Mouse (Mus musculus): Measurements from ENCODE around the gene Sspn.

Gene Sspn

DNA sequence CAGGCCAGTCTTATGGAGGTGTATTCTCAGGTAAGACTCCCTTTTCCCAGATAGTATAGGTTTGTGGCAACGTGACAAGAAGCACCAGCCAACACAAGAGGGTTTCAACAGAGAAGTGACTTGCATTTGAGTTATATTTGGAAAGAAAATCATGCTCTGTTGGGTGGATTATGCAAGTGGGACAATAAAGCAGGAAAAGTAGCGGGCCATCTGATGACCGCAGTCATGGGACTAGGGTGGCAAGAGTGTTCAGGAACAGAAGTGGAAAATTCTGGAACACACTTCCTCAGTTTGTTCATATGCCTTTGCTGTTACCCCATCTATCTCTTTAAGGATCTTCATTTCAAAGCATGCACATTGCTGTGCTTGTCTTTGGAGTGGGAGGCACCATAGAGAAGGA, 82.9 kb downstream of the Sspn start:
- DNase-seq (ENCODE audit: low read depth, low spot score), result no peak

Data from R1 (cell line).